Mouse (Mus musculus) cerebral cortex, adult 2 months (tissue): Measurements from ENCODE around the gene St8sia6.

Source experiments
- WGBS: fragments of 180-500 bp; shearing (Covaris S2); methylation state at CpG from one replicate; pipeline ENCODE4 v1.1.7; 2018; 5-methylcytosine and 5-hydroxymethylcytosine counted together

Gene St8sia6

GRCm38 (mm10) chr2:13757412-13757811 is 36.5 kb downstream of the St8sia6 start:
- 88% methylated on average over 7 of the region's 7 CpGs for WGBS

DNA sequence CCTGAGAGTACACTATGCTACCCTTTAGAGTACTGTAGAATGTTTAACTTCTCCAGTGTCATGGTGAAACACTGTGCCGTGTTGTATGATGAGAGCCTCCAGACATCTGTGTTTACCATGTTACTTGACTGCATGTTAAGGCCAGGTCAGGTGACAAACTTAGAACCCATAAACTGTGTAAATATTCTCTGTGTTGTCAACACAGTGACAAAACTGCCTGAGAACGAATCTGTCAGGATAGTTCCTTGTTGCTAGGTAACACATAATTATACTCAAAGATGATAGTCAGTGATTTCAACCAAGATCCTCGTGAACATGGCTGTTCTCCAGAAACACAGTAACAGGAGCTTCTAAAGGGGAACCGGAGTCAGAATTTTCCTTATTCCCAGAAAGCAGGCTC is 38.1 kb downstream of the St8sia6 start:
- 51% methylated on average over 4 of the region's 4 CpGs for WGBS

DNA sequence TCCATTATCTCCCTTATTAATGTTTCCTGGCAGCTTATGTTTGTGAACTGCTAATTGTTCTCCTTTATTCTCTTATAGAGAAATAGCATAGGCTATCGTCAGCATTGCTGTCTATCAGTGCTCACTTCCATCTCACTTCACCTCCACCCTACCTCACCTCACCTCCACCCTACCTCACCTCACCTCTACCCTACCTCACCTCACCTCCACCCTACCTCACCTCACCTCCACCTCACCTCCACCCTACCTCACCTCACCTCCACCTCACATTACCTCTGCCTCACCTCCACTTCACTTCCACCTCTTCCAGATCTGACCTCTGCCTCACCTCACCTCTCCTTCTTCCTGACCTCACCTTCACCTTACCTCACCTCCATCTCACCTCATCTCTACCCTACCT is 42.2 kb downstream of the St8sia6 start:
- WGBS = 88% methylated on average over 1 of the region's 1 CpGs

DNA sequence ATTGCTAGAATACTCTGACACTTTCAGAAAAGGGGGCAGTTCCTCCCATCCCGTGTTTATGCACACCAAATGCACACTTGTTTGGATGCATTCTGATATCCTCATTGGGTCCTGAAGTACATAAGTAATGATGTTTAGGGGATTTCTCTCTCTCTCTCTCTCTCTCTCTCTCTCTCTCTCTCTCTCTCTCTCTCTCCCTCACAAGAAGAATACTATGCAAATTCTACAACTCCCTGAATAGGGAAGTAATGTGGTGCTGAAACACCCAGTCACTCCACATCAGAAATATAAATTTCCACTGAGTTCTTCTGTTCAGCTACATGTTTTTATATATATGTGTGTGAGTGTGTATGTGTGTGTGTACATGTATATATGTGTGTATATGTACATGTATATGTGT is 43.1 kb downstream of the St8sia6 start:
- 53% methylated on average over 1 of the region's 1 CpGs for WGBS

DNA sequence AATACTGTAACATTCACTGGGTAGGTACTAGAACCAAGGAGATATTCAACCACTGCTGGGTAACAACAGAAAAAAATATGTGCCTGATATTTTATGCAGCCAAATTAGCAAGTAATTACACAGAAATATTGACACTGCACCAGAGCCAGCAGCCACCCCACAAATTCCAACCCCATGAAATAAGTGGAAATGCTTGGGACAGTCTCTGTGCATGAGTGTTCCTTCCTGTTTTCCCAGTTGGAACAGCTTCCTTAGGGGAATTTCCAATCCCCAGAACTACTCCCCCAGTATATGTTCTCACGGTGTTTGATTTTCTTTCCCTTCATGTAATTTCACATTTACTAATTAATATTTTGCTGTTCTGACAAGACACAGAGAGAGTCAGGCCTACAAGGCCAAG is 43.8 kb downstream of the St8sia6 start:
- 68% methylated on average over 1 of the region's 1 CpGs for WGBS

GRCm38 (mm10) chr2:13749176-13749575 is 44.7 kb downstream of the St8sia6 start:
- 91% methylated on average over 1 of the region's 1 CpGs for WGBS

DNA sequence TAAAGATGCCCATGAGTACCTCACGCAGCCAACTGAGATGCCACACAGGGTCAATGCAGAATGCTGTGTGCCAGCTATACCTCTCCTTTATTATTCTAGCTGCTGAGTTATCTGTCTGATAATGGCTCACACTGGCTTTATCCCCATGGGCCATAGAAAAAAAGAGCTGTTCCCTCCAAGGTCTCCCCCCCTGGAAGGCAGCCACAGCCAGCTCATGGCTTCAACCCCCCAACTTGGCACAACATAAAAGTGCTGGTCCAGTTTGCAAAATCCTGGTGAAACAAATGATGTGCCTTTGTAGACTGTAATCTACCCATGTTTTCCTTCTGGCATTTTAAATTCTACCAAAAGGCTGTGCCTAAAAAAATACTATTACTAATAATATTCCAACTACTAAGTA is 46.3 kb downstream of the St8sia6 start:
- 95% methylated on average over 1 of the region's 1 CpGs for WGBS

GRCm38 (mm10) chr2:13746023-13746422 is 47.8 kb downstream of the St8sia6 start:
- WGBS = 91% methylated on average over 1 of the region's 1 CpGs

DNA sequence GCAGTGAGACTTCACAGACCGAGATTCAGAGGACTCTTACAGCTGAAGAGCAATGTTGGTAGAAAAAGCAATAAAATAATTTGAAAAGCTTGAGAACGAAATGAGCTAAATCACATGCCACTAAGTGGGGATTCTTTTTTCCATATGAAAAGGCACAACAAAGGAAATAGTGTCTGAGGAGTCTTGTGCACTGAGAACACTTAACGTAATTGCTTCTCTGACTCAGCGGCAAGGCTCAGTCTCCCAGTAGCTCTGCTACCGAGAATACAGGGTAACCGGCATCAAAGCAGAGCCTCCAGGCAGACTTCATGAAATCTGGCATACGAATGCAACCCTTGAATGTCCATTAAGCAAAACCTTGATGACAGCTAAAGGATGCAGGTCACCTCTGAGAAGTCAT is 55.2 kb downstream of the St8sia6 start:
- 55% methylated on average over 7 of the region's 7 CpGs for WGBS

- WGBS = 55% methylated on average over 2 of the region's 2 CpGs
Observed at GRCm38 (mm10) chr2:13727901-13728300, 66.0 kb downstream of the St8sia6 start.

GRCm38 (mm10) chr2:13725592-13725991 is 68.3 kb downstream of the St8sia6 start:
- 69% methylated on average over 3 of the region's 3 CpGs for WGBS

DNA sequence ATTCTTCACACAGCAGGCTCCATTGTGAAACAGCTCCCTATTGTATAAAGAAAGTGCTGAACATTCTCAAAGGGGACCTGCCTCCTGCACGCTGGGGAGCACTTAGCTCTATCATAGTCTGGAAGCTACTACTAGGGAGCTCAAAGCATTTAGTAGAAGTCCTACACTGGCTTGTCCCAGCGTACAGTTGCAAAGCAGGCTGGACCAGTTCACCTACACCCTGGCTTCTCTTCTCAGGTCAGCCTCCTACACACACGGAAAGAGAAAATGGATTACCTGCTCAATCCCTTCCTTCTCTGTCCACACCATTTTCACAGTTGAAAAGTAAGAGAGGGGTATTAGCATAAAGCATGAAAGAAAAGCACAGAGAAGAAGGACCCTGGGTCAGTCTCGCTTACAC is 71.6 kb downstream of the St8sia6 start:
- WGBS = 80% methylated on average over 4 of the region's 4 CpGs

- 80% methylated on average over 6 of the region's 6 CpGs for WGBS
Observed at GRCm38 (mm10) chr2:13718628-13719185, 75.2 kb downstream of the St8sia6 start.

GRCm38 (mm10) chr2:13708785-13709184 is 85.1 kb downstream of the St8sia6 start:
- 60% methylated on average over 1 of the region's 1 CpGs for WGBS

GRCm38 (mm10) chr2:13694417-13694816 is 99.4 kb downstream of the St8sia6 start:
- WGBS = 83% methylated on average over 2 of the region's 2 CpGs

DNA sequence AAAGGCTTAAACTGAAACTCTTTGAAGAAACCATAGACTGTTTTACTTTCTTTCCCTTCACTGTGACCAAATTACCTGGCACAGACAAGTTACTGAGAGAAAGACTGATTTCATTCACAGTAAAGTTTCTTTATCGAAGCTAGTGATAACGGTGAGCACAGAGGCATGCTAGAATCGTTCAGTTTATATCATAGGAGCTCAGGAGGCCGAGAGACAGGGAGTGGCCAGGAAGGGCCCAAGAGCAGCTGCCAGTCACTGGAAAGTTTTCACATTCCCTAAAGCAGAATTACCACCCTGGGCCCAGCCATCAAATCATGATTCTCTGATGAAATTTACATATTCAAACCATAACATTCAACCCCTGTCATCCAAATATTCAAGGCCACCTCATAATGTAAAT is 109.5 kb downstream of the St8sia6 start:
- 92% methylated on average over 4 of the region's 4 CpGs for WGBS

- 77% methylated on average over 2 of the region's 2 CpGs for WGBS
Observed at GRCm38 (mm10) chr2:13683205-13683570, 110.7 kb downstream of the St8sia6 start.

GRCm38 (mm10) chr2:13682488-13683204 is 111.2 kb downstream of the St8sia6 start:
- WGBS = 33% methylated on average over 4 of the region's 4 CpGs

GRCm38 (mm10) chr2:13672946-13673345 is 120.9 kb downstream of the St8sia6 start:
- WGBS = 69% methylated on average over 3 of the region's 3 CpGs

- 85% methylated on average over 12 of the region's 12 CpGs for WGBS
Observed at GRCm38 (mm10) chr2:13672426-13672825, 121.4 kb downstream of the St8sia6 start.

- 73% methylated on average over 1 of the region's 1 CpGs for WGBS
Observed at GRCm38 (mm10) chr2:13634866-13635265, 159.0 kb downstream of the St8sia6 start.

DNA sequence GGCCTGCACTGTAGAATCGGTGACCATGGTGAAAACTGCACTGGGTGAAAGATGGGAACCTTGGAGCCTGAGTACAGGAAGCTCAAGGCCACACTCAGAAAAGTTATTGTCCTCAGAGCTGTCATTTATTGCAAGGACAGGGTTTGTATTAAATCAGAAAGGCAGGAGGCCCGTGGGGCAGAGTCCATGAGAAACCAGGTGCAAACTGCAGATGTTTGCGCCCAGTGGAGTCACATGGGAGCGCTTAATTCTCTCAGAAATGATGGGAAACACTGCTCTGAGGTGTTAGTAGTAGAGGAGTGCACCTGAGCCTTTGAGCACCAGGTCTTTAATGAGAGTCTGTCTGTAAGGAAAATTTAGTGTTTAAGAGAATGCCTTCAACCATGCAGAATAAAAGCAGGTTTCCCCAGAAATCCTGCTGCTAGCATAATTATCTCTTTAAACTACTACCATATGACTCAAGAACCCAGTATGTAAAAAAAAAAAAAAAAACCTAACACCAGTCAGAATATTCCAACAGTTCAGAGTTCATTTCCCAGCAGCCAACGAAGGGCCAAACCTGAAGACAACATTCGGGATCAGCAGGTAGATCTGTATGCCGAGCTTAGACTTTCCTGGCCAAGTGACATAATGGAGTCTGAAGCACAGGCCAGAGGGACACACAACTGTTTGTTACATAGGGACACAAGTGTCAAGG is 163.6 kb downstream of the St8sia6 start:
- 89% methylated on average over 7 of the region's 7 CpGs for WGBS

DNA sequence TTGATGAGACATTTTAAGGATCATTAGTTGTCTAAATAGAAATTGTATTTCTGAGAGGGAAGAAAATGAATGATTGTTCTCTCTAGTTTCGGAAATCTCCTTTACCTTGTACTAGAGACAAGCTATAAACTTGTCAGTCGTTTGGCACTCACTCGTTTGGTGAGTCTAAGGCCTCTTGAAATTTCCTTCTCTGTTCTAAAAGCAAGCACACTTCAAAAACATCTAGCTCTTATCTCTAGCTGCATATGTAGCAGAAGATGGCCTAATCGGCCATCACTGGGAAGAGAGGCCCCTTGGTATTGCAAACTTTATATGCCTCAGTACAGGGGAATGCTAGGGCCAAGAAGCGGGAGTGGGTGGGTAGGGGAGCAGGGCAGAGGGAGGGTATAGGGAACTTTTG is 190.2 kb downstream of the St8sia6 start:
- WGBS = 89% methylated on average over 5 of the region's 5 CpGs
